Mouse (Mus musculus) hindbrain, embryonic 16.5 days (tissue): ENCODE data around the gene Cisd1. TPM values are rescaled to one million over a fixed set of nuclear protein-coding genes. Genes with fewer than 3 reads are reported as not detected.

Experiments used
- ATAC-seq: fragments of 200-750 bp; cut with Nextera tagmentation; 2 replicates; pipeline ENCODE4 v1.8.0; 2017; ENCODE audit warnings: moderate TSS enrichment, moderate library complexity
- H3K27ac ChIP-seq: fragments of 300-500 bp; sonication (generic); 2 replicates; pipeline ENCODE4 v1.5.1; 2014; ENCODE audit warnings: low read depth, mild to moderate bottlenecking, control low read depth, low read length, moderate library complexity
- H3K27me3 ChIP-seq: fragments of 300-500 bp; sonication (generic); replicated peaks from 2 replicates; pipeline ENCODE4 v1.6.1; 2014; ENCODE audit warnings: low read length; ENCODE audit not compliant: control insufficient read depth, insufficient read depth
- H3K36me3 ChIP-seq: fragments of 300-500 bp; sonication (generic); 2 replicates; pipeline ENCODE4 v1.6.1; 2014; ENCODE audit warnings: mild to moderate bottlenecking, low read length, moderate library complexity, mixed read lengths; ENCODE audit not compliant: control insufficient read depth, insufficient read depth
- H3K4me1 ChIP-seq: fragments of 300-500 bp; sonication (generic); 2 replicates; pipeline ENCODE4 v1.6.1; 2014; ENCODE audit warnings: low read depth, low read length; ENCODE audit not compliant: control insufficient read depth, insufficient read depth
- H3K4me2 ChIP-seq: fragments of 300-500 bp; sonication (generic); 2 replicates; pipeline ENCODE4 v1.6.1; 2014; ENCODE audit warnings: mild to moderate bottlenecking, low read length, control low read depth, moderate library complexity
- H3K4me3 ChIP-seq: fragments of 300-500 bp; sonication (generic); 2 replicates; pipeline ENCODE4 v1.5.1; 2014; ENCODE audit warnings: mild to moderate bottlenecking, low read length, control low read depth, moderate library complexity
- H3K9ac ChIP-seq: fragments of 300-500 bp; sonication (generic); 2 replicates; pipeline ENCODE4 v1.6.1; 2014; ENCODE audit warnings: low read depth, mild to moderate bottlenecking, control low read depth, low read length, moderate library complexity
- H3K9me3 ChIP-seq: fragments of 300-500 bp; sonication (generic); 2 replicates; pipeline ENCODE4 v1.6.1; 2014; ENCODE audit warnings: mild to moderate bottlenecking, low read length, moderate library complexity; ENCODE audit not compliant: control insufficient read depth
- WGBS: fragments of 180-500 bp; shearing (Covaris S2); extraction: QIAGEN DNeasy Blood & Tissue Kit; methylation state at CpG from one replicate; pipeline ENCODE4 v1.1.7; 2014; 5-methylcytosine and 5-hydroxymethylcytosine counted together
- polyA plus RNA-seq: library from polyadenylated mRNA; unstranded; fragments of >200 nt; fragmentation: Nextera tagmentation; extraction: Ambion mirVana; gene quantifications from 2 replicates; pipeline ENCODE4 v1.2.1, GENCODE M21; 2015

Gene Cisd1
- polyA plus RNA-seq, 1 experiment from 2014 or later, result 365 TPM

DNA sequence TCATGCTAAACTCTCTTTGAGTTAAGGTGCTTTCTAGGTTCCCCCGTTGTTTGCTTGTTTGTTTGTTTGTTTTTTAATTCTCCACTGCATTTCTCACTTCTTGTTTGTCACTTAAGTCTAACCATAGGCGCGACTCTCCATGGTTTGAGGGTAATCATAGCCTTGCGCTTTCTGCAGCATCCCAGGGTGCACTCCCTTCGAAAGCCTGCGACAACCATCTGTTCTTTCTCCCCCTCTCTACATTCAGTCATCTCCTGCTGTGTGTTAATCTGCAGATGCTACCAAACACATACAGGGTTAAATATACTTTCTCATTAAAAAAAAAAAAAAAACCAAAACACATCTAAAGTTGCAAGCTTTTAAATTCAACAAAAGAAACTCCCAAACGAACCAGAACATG is 28.3 kb downstream of the Cisd1 start:
- no peak overlapping the region for H3K27ac ChIP-seq
- ATAC-seq, result no peak
- H3K9me3 ChIP-seq, result no peaks in the 10 kb centered on the region
- H3K36me3 ChIP-seq, result no peaks in the 10 kb centered on the region
- H3K4me3 ChIP-seq, result no peak overlapping the region
- no peaks in the 10 kb centered on the region for H3K27me3 ChIP-seq
- no peaks in the 10 kb centered on the region for H3K4me1 ChIP-seq
- H3K9ac ChIP-seq, result no peak overlapping the region
- no peak overlapping the region for H3K4me2 ChIP-seq
- 61% methylated on average over 7 of the region's 7 CpGs for WGBS

GRCm38 (mm10) chr10:71316056-71316455 is 28.7 kb downstream of the Cisd1 start:
- H3K4me1 ChIP-seq, result no peaks in the 10 kb centered on the region
- no peaks in the 10 kb centered on the region for H3K9me3 ChIP-seq
- ATAC-seq, result no peak; the same call in 1 of the 2 replicates
- 71% methylated on average over 11 of the region's 11 CpGs for WGBS
- H3K36me3 ChIP-seq, result no peaks in the 10 kb centered on the region
- no peaks in the 10 kb centered on the region for H3K27me3 ChIP-seq
- no peak overlapping the region for H3K4me3 ChIP-seq
- H3K27ac ChIP-seq, result no peak overlapping the region
- no peak overlapping the region for H3K9ac ChIP-seq
- H3K4me2 ChIP-seq, result no peak overlapping the region

- Histone ChIP-seq H3K4me2 (no peak overlapping the region), H3K4me1 (no peaks in the 10 kb centered on the region), H3K36me3 (no peaks in the 10 kb centered on the region), H3K27ac (no peak overlapping the region), H3K9ac (no peak overlapping the region), H3K27me3 (no peaks in the 10 kb centered on the region), H3K4me3 (no peak overlapping the region), H3K9me3 (no peaks in the 10 kb centered on the region)
- 82% methylated on average over 3 of the region's 3 CpGs for WGBS
- ATAC-seq, result no peak
Observed at GRCm38 (mm10) chr10:71314596-71314995, 30.2 kb downstream of the Cisd1 start.

- no peaks in the 10 kb centered on the region for H3K9me3 ChIP-seq
- no peak for ATAC-seq
- 53% methylated on average over 3 of the region's 3 CpGs for WGBS
- H3K9ac ChIP-seq, result no peak overlapping the region
- no peaks in the 10 kb centered on the region for H3K27me3 ChIP-seq
- H3K36me3 ChIP-seq, result no peaks in the 10 kb centered on the region
- no peak overlapping the region for H3K4me3 ChIP-seq
- no peak overlapping the region for H3K27ac ChIP-seq
- no peaks in the 10 kb centered on the region for H3K4me1 ChIP-seq
- H3K4me2 ChIP-seq, result no peak overlapping the region
Observed at GRCm38 (mm10) chr10:71310288-71310687, 34.5 kb downstream of the Cisd1 start.

DNA sequence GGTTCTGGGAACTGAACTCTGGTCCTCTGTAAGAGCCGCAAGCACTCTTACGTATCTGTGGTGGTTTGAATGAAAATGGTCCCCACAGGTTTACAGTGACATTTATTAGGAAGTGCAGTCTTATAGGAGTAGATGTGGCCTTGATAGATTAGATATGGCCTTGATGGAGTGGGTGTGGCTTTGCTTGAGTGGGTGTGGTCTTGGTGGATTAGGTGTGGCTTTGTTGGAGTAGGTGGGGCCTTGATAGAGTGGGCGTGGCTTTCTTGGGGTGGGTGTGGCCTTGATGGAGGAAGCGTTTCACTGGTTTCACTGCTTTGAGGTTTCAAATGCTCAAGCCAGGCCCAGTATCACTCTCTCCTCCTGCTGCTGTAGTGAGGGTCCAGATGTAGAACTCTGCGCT is 36.6 kb downstream of the Cisd1 start:
- Histone ChIP-seq H3K27me3 (no peaks in the 10 kb centered on the region), H3K4me3 (no peak overlapping the region), H3K9ac (no peak overlapping the region), H3K9me3 (no peaks in the 10 kb centered on the region), H3K4me2 (no peak overlapping the region), H3K4me1 (no peaks in the 10 kb centered on the region), H3K27ac (no peak overlapping the region), H3K36me3 (no peaks in the 10 kb centered on the region)
- WGBS, result 85% methylated on average over 5 of the region's 5 CpGs
- ATAC-seq, result no peak

DNA sequence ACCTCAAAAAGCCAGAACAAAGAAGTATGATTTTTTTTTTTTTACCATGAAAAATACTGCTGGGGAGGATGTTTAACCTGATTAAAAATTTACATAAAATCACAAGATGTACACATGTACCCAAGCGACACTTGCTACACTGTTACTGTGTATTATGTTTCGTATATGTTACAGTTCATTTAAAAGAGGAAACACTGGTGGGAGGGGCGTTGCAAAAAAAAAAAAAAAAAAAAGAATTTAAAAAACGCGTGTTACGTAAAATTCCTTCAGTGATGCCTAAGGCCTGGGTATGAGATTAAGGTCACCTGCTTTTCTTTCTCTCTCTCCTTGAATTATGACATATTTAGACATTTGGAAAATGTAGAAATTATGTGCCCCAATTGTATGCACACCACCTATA is 38.0 kb downstream of the Cisd1 start:
- WGBS, result 78% methylated on average over 6 of the region's 6 CpGs
- H3K27ac ChIP-seq, result no peak overlapping the region
- H3K4me1 ChIP-seq, result no peaks in the 10 kb centered on the region
- H3K4me2 ChIP-seq, result no peak overlapping the region; the same call in 1 of the 2 replicates
- no peak overlapping the region for H3K9ac ChIP-seq
- no peak for ATAC-seq
- H3K9me3 ChIP-seq, result no peaks in the 10 kb centered on the region
- H3K27me3 ChIP-seq, result no peaks in the 10 kb centered on the region
- H3K36me3 ChIP-seq, result no peaks in the 10 kb centered on the region
- no peak overlapping the region for H3K4me3 ChIP-seq

GRCm38 (mm10) chr10:71306190-71306589 is 38.6 kb downstream of the Cisd1 start:
- H3K27ac ChIP-seq, result no peak overlapping the region
- H3K36me3 ChIP-seq, result no peaks in the 10 kb centered on the region
- peak overlapping the region; percentile 15 for H3K4me3 ChIP-seq
- peak overlapping the region; percentile 46 for H3K4me2 ChIP-seq
- H3K9ac ChIP-seq, result no peak overlapping the region
- H3K9me3 ChIP-seq, result no peaks in the 10 kb centered on the region
- no peaks in the 10 kb centered on the region for H3K4me1 ChIP-seq
- ATAC-seq, result no peak
- H3K27me3 ChIP-seq, result no peaks in the 10 kb centered on the region
- 22% methylated on average over 6 of the region's 6 CpGs for WGBS

DNA sequence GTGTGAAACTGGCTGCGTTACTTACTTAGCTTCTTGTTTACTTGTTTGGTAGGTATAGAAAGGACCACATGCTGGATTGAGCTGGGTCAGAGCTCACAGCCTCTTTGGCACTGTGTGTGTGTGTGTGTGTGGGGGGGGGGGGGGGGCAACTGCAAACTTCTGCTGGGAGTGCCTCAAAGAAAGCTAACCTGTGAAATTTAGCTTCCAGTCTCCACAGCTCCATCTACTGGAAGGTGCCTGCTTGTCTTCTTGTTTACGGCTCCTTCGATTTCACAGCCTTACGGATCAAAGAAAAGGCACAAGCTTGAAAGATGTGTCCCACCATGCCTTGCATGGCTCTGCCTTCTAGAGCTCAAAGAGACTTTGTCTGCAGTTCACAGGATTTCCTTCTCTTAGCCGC is 42.3 kb downstream of the Cisd1 start:
- Histone ChIP-seq H3K36me3 (no peaks in the 10 kb centered on the region), H3K27me3 (no peaks in the 10 kb centered on the region), H3K4me3 (no peak overlapping the region), H3K4me2 (no peak overlapping the region), H3K9ac (no peak overlapping the region), H3K9me3 (no peaks in the 10 kb centered on the region), H3K4me1 (no peaks in the 10 kb centered on the region), H3K27ac (no peak overlapping the region)
- ATAC-seq, result no peak
- WGBS, result 39% methylated on average over 5 of the region's 5 CpGs

DNA sequence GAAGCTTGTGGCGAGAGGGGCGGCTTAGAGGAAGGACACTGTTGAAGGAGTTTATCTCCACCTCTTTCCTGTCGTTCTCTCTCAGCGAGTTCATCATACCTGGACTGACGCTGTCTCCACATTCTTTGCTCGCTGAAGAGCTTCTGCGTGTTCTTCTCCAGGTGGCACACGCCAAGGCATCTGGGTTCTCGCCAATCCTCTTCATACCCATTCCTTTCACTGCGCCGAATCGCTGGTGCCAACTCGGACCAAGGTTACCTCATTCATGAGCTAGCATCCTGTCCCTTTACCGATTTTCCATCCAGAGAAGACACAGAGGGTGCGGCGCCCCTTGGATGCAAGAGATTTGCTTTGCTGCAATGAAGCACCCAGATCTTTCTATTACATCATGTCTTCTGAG is 44.6 kb downstream of the Cisd1 start:
- WGBS, result 84% methylated on average over 16 of the region's 16 CpGs
- Histone ChIP-seq H3K4me1 (no peaks in the 10 kb centered on the region), H3K27me3 (no peaks in the 10 kb centered on the region), H3K4me3 (no peak overlapping the region), H3K9me3 (no peaks in the 10 kb centered on the region), H3K27ac (no peak overlapping the region), H3K4me2 (no peak overlapping the region), H3K36me3 (no peaks in the 10 kb centered on the region), H3K9ac (no peak overlapping the region)
- no peak for ATAC-seq

DNA sequence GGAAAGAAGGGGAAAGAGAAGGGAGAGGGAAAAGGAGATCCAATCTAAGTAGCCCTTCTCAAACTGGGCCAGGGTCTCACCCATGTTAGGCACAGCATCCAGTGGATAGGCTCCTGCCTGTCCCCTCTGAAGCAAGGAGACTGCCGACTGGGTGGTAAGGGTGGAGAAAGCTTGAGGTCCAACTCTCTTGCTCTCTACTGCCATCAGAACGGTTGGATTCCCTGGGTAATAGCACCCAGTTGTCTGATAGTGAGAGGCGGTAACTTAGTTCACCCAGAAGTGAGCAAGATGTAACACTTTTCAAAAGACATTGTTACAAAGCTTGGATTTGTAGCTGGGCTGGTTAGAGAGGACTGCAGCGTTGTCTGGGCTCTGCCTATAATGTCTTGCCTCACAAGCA is 51.5 kb downstream of the Cisd1 start:
- Histone ChIP-seq H3K9ac (no peak overlapping the region), H3K9me3 (no peaks in the 10 kb centered on the region), H3K4me3 (no peak overlapping the region), H3K27me3 (no peaks in the 10 kb centered on the region), H3K27ac (no peak overlapping the region), H3K4me1 (no peaks in the 10 kb centered on the region), H3K36me3 (no peaks in the 10 kb centered on the region), H3K4me2 (no peak overlapping the region)
- 59% methylated on average over 4 of the region's 4 CpGs for WGBS
- ATAC-seq, result no peak
